16 mouse cellular contexts compared by ENCODE assay signal in genomic region chr3:91344618-91345017, GRCm38 (mm10).
"Had no signal": no experiment of that assay in that cellular context is flagged by ENCODE, and none has a peak within 500 bp of the region (broad histone marks: within the 10 kb centered on the region; RNA-seq: fewer than 3 reads in every experiment).

No protein-coding gene starts in this region.

- DNase-seq: heart, postnatal 10 days; heart, postnatal 14 days; heart, postnatal 36 days; heart, postnatal 4 days; kidney, adult 11 months; kidney, adult 18-20 months; kidney, adult 2 months; kidney, adult 8-10 months; kidney, adult 9 months; kidney, postnatal 10 days; kidney, postnatal 14 days; kidney, postnatal 25 days; kidney, postnatal 36 days; kidney, postnatal 4 days; layer of hippocampus, adult 9-11 months; layer of hippocampus, postnatal 36 days had no signal
